In genomic region chr10:114671791-114672415, GRCm38 (mm10) we compare ENCODE assay signal across 25 mouse cellular contexts.
DNase-seq lines count a peak whose midpoint lies in the region; ATAC-seq and TF ChIP-seq lines count a peak whose summit lies in the region.
"Had no signal": no experiment of that assay in that cellular context is flagged by ENCODE, and none has a peak within 500 bp of the region (broad histone marks: within the 10 kb centered on the region; RNA-seq: fewer than 3 reads in every experiment).

No protein-coding gene starts in this region.

- no peak overlapping the region for H3K27ac ChIP-seq in embryonic facial prominence, embryonic 14.5 days (replicated peaks; ENCODE audit: low read depth, low read length)
- no peak overlapping the region for H3K27ac ChIP-seq in embryonic facial prominence, embryonic 10.5 days (replicated peaks)
- no peak overlapping the region for H3K27ac ChIP-seq in hindbrain, embryonic 16.5 days (ENCODE audit: low read depth, low read length)
- H3K27ac ChIP-seq in hindbrain, embryonic 11.5 days (ENCODE audit: low read depth, low read length) = no peak overlapping the region
- no peak overlapping the region for H3K27ac ChIP-seq in midbrain, embryonic 12.5 days (replicated peaks)
- H3K27ac ChIP-seq in midbrain, postnatal 0 days (ENCODE audit: low read depth, low read length) = no peak overlapping the region
- H3K27ac ChIP-seq: embryonic facial prominence, embryonic 12.5 days; hindbrain, embryonic 10.5 days; liver, embryonic 12.5 days; neural tube, embryonic 15.5 days had no signal

- no peak overlapping the region for H3K4me2 ChIP-seq in embryonic facial prominence, embryonic 14.5 days (ENCODE audit: low read depth, low read length)
- no peak overlapping the region for H3K4me2 ChIP-seq in hindbrain, embryonic 16.5 days (ENCODE audit: low read length)
- no peak overlapping the region for H3K4me2 ChIP-seq in hindbrain, embryonic 11.5 days (replicated peaks; ENCODE audit: low read depth, low read length)
- peak overlapping the region; percentile 9 for H3K4me2 ChIP-seq in midbrain, embryonic 12.5 days (replicated peaks)
- no peak overlapping the region for H3K4me2 ChIP-seq in midbrain, postnatal 0 days (ENCODE audit: low read depth, low read length, poor library complexity, severe bottlenecking)
- H3K4me2 ChIP-seq: embryonic facial prominence, embryonic 12.5 days; heart, embryonic 11.5 days; liver, embryonic 12.5 days; neural tube, embryonic 15.5 days had no signal

- peak; percentile 55 for DNase-seq in embryonic facial prominence, embryonic 14.5 days (ENCODE audit: low spot score)
- DNase-seq in embryonic facial prominence, embryonic 10.5 days (ENCODE audit: low spot score) = no peak
- no peak for DNase-seq in hindbrain, embryonic 11.5 days (ENCODE audit: low spot score)
- DNase-seq in midbrain, postnatal 0 days (ENCODE audit: low spot score) = no peak
- DNase-seq in kidney, postnatal 14 days = no peak
- DNase-seq: adrenal gland, postnatal 14 days; cerebellum, adult 11 months; cerebellum, adult 9-11 months; gastrocnemius, postnatal 10 days; heart, adult 11 months; kidney, adult 18-20 months; layer of hippocampus, adult 9-11 months; lung, adult 18-20 months; lung, postnatal 10 days; thymus, adult 18-20 months; thymus, postnatal 36 days had no signal

- no peaks in the 10 kb centered on the region for H3K4me1 ChIP-seq in embryonic facial prominence, embryonic 14.5 days (ENCODE audit: control insufficient read depth, insufficient read depth, low read length)
- H3K4me1 ChIP-seq in embryonic facial prominence, embryonic 10.5 days = no peaks in the 10 kb centered on the region
- no peaks in the 10 kb centered on the region for H3K4me1 ChIP-seq in hindbrain, embryonic 16.5 days (ENCODE audit: control insufficient read depth, insufficient read depth, low read depth, low read length)
- H3K4me1 ChIP-seq in hindbrain, embryonic 11.5 days (replicated peaks; ENCODE audit: control insufficient read depth, insufficient read depth, low read length) = no peaks in the 10 kb centered on the region
- H3K4me1 ChIP-seq in midbrain, embryonic 12.5 days = peaks cover 7% of the 10 kb centered on the region; the same call in 1 of the 2 replicates
- no peaks in the 10 kb centered on the region for H3K4me1 ChIP-seq in midbrain, postnatal 0 days (ENCODE audit: insufficient read depth, low read length)
- H3K4me1 ChIP-seq: embryonic facial prominence, embryonic 12.5 days; hindbrain, embryonic 10.5 days; liver, embryonic 12.5 days; neural tube, embryonic 15.5 days had no signal

- no peak; the same call in 1 of the 2 replicates for ATAC-seq in embryonic facial prominence, embryonic 14.5 days (ENCODE audit: low read depth)
- 0 out of 2 replicates have a peak, but pooled peaks have one; percentile 30 for ATAC-seq in hindbrain, embryonic 16.5 days
- ATAC-seq in hindbrain, embryonic 11.5 days (ENCODE audit: low FRiP score) = no peak
- peak; percentile 64 for ATAC-seq in midbrain, embryonic 12.5 days (ENCODE audit: low FRiP score, low read depth)
- no peak for ATAC-seq in midbrain, postnatal 0 days (ENCODE audit: low FRiP score)
- ATAC-seq: inflammation-experienced regulatory T-cells, adult 6 months; liver, embryonic 12.5 days had no signal

- no peak overlapping the region for H3K4me3 ChIP-seq in embryonic facial prominence, embryonic 14.5 days (ENCODE audit: low read depth, low read length)
- H3K4me3 ChIP-seq in embryonic facial prominence, embryonic 10.5 days = no peak overlapping the region
- no peak overlapping the region for H3K4me3 ChIP-seq in hindbrain, embryonic 16.5 days (ENCODE audit: low read length)
- no peak overlapping the region for H3K4me3 ChIP-seq in hindbrain, embryonic 11.5 days (ENCODE audit: low read depth, low read length)
- H3K4me3 ChIP-seq in midbrain, embryonic 12.5 days = no peak overlapping the region
- no peak overlapping the region for H3K4me3 ChIP-seq in midbrain, postnatal 0 days (ENCODE audit: low read depth, low read length)
- H3K4me3 ChIP-seq: embryonic facial prominence, embryonic 12.5 days; erythroblast, embryonic 14.5 days; hindbrain, embryonic 10.5 days; liver, embryonic 12.5 days; neural tube, embryonic 15.5 days had no signal

- no peaks in the 10 kb centered on the region for H3K27me3 ChIP-seq in embryonic facial prominence, embryonic 14.5 days (replicated peaks; ENCODE audit: control insufficient read depth, insufficient read depth, low read length)
- H3K27me3 ChIP-seq in embryonic facial prominence, embryonic 10.5 days (replicated peaks; ENCODE audit: low read depth, poor library complexity, severe bottlenecking) = no peaks in the 10 kb centered on the region
- no peaks in the 10 kb centered on the region for H3K27me3 ChIP-seq in hindbrain, embryonic 16.5 days (replicated peaks; ENCODE audit: control insufficient read depth, insufficient read depth, low read length)
- no peaks in the 10 kb centered on the region for H3K27me3 ChIP-seq in hindbrain, embryonic 11.5 days (ENCODE audit: control insufficient read depth, insufficient read depth, low read length)
- peaks cover 27% of the 10 kb centered on the region for H3K27me3 ChIP-seq in midbrain, embryonic 12.5 days
- no peaks in the 10 kb centered on the region for H3K27me3 ChIP-seq in midbrain, postnatal 0 days (ENCODE audit: insufficient read depth, low read length)
- H3K27me3 ChIP-seq: embryonic facial prominence, embryonic 12.5 days; liver, embryonic 12.5 days; neural tube, embryonic 15.5 days had no signal

- no peaks in the 10 kb centered on the region for H3K36me3 ChIP-seq in embryonic facial prominence, embryonic 14.5 days (ENCODE audit: control insufficient read depth, insufficient read depth, low read length)
- no peaks in the 10 kb centered on the region for H3K36me3 ChIP-seq in embryonic facial prominence, embryonic 10.5 days (replicated peaks)
- no peaks in the 10 kb centered on the region for H3K36me3 ChIP-seq in hindbrain, embryonic 16.5 days (ENCODE audit: control insufficient read depth, insufficient read depth, low read length)
- no peaks in the 10 kb centered on the region for H3K36me3 ChIP-seq in hindbrain, embryonic 11.5 days (ENCODE audit: control insufficient read depth, insufficient read depth, low read length)
- H3K36me3 ChIP-seq in midbrain, embryonic 12.5 days = no peaks in the 10 kb centered on the region
- H3K36me3 ChIP-seq in midbrain, postnatal 0 days (ENCODE audit: insufficient read depth, low read length) = no peaks in the 10 kb centered on the region
- H3K36me3 ChIP-seq: embryonic facial prominence, embryonic 12.5 days; hindbrain, embryonic 10.5 days; liver, embryonic 12.5 days; neural tube, embryonic 15.5 days had no signal

- no peaks in the 10 kb centered on the region for H3K9me3 ChIP-seq in embryonic facial prominence, embryonic 14.5 days (ENCODE audit: control insufficient read depth, low read length)
- no peaks in the 10 kb centered on the region for H3K9me3 ChIP-seq in embryonic facial prominence, embryonic 10.5 days
- H3K9me3 ChIP-seq in hindbrain, embryonic 16.5 days (ENCODE audit: control insufficient read depth, low read length) = no peaks in the 10 kb centered on the region
- no peaks in the 10 kb centered on the region for H3K9me3 ChIP-seq in hindbrain, embryonic 11.5 days (ENCODE audit: control insufficient read depth, low read length)
- no peaks in the 10 kb centered on the region for H3K9me3 ChIP-seq in midbrain, embryonic 12.5 days
- no peaks in the 10 kb centered on the region for H3K9me3 ChIP-seq in midbrain, postnatal 0 days (ENCODE audit: low read length)
- H3K9me3 ChIP-seq: embryonic facial prominence, embryonic 12.5 days; hindbrain, embryonic 10.5 days; liver, embryonic 12.5 days; neural tube, embryonic 15.5 days had no signal

- no peak for TF ChIP-seq CTCF in midbrain, postnatal 0 days (IDR thresholded peaks at IDR 0.05)

- WGBS in embryonic facial prominence, embryonic 14.5 days = 47% methylated on average over 6 of the region's 6 CpGs
- 58% methylated on average over 6 of the region's 6 CpGs for WGBS in embryonic facial prominence, embryonic 10.5 days
- WGBS in hindbrain, embryonic 16.5 days = 51% methylated on average over 6 of the region's 6 CpGs
- WGBS in hindbrain, embryonic 11.5 days = 72% methylated on average over 6 of the region's 6 CpGs
- WGBS in midbrain, embryonic 12.5 days = 13% methylated on average over 6 of the region's 6 CpGs
- WGBS in midbrain, postnatal 0 days = 18% methylated on average over 6 of the region's 6 CpGs

- H3K9ac ChIP-seq in embryonic facial prominence, embryonic 14.5 days (ENCODE audit: low read depth, low read length) = no peak overlapping the region
- H3K9ac ChIP-seq in hindbrain, embryonic 16.5 days (ENCODE audit: low read depth, low read length) = no peak overlapping the region
- H3K9ac ChIP-seq in hindbrain, embryonic 11.5 days (ENCODE audit: low read depth, low read length) = no peak overlapping the region
- no peak overlapping the region for H3K9ac ChIP-seq in midbrain, embryonic 12.5 days (replicated peaks)
- no peak overlapping the region for H3K9ac ChIP-seq in midbrain, postnatal 0 days (replicated peaks; ENCODE audit: low read length, poor library complexity, severe bottlenecking)
- H3K9ac ChIP-seq: embryonic facial prominence, embryonic 12.5 days; liver, embryonic 12.5 days; neural tube, embryonic 15.5 days had no signal

Comparison
In these comparisons a context has a peak if more than half of its experiments do, and no peak if none do; other contexts are left out.
1. ATAC-seq: peak in hindbrain, embryonic 16.5 days (single experiment) and midbrain, embryonic 12.5 days (single experiment); none in embryonic facial prominence, embryonic 14.5 days (single experiment), hindbrain, embryonic 11.5 days (single experiment) and midbrain, postnatal 0 days (single experiment).